Comparison of ENCODE assay signal across 8 mouse cellular contexts in genomic region chr15:62295233-62295927, GRCm38 (mm10).
A peak's percentile ranks its signal among the peaks of the same experiment; 100 is the strongest.
DNase-seq lines count a peak whose midpoint lies in the region; ATAC-seq and TF ChIP-seq lines count a peak whose summit lies in the region.

No protein-coding gene starts in this region.

- H3K4me2 ChIP-seq in midbrain, postnatal 0 days (ENCODE audit: low read depth, low read length, poor library complexity, severe bottlenecking): no peak overlapping the region
- H3K4me2 ChIP-seq in heart, postnatal 0 days (ENCODE audit: low read depth, low read length): peak overlapping the region; percentile 30

- no peaks in the 10 kb centered on the region for H3K36me3 ChIP-seq in midbrain, postnatal 0 days (ENCODE audit: insufficient read depth, low read length)
- H3K36me3 ChIP-seq in midbrain, embryonic 10.5 days: no peaks in the 10 kb centered on the region
- H3K36me3 ChIP-seq in embryonic facial prominence, embryonic 10.5 days (replicated peaks): no peaks in the 10 kb centered on the region
- H3K36me3 ChIP-seq in heart, postnatal 0 days (replicated peaks; ENCODE audit: control insufficient read depth, insufficient read depth, low read length): no peaks in the 10 kb centered on the region

- no peaks in the 10 kb centered on the region for H3K9me3 ChIP-seq in midbrain, postnatal 0 days (ENCODE audit: low read length)
- no peaks in the 10 kb centered on the region for H3K9me3 ChIP-seq in midbrain, embryonic 10.5 days (replicated peaks)
- no peaks in the 10 kb centered on the region for H3K9me3 ChIP-seq in embryonic facial prominence, embryonic 10.5 days
- no peaks in the 10 kb centered on the region for H3K9me3 ChIP-seq in heart, postnatal 0 days (replicated peaks; ENCODE audit: control insufficient read depth, low read length)

- TF ChIP-seq EP300 in heart, postnatal 0 days (IDR thresholded peaks at IDR 0.05; ENCODE audit: low read depth): peak; percentile 63

- H3K4me1 ChIP-seq in midbrain, postnatal 0 days (ENCODE audit: insufficient read depth, low read length): no peaks in the 10 kb centered on the region
- H3K4me1 ChIP-seq in midbrain, embryonic 10.5 days: peaks cover 12% of the 10 kb centered on the region
- peaks cover 9% of the 10 kb centered on the region for H3K4me1 ChIP-seq in embryonic facial prominence, embryonic 10.5 days
- peaks cover 13% of the 10 kb centered on the region for H3K4me1 ChIP-seq in heart, postnatal 0 days (ENCODE audit: control insufficient read depth, insufficient read depth)

- no peak overlapping the region for H3K27ac ChIP-seq in midbrain, postnatal 0 days (ENCODE audit: low read depth, low read length)
- H3K27ac ChIP-seq in midbrain, embryonic 10.5 days (replicated peaks): no peak overlapping the region
- no peak overlapping the region for H3K27ac ChIP-seq in embryonic facial prominence, embryonic 10.5 days (replicated peaks)
- H3K27ac ChIP-seq in heart, postnatal 0 days (ENCODE audit: low read depth): peak overlapping the region; percentile 87
- no peak overlapping the region for H3K27ac ChIP-seq in layer of hippocampus, adult 2 months

- no peak for ATAC-seq in midbrain, postnatal 0 days (ENCODE audit: low FRiP score)
- ATAC-seq in heart, postnatal 0 days (ENCODE audit: insufficient read depth, low read depth): peak; percentile 86

- 31% methylated on average over 8 of the region's 8 CpGs for WGBS in midbrain, postnatal 0 days
- WGBS in midbrain, embryonic 10.5 days: 34% methylated on average over 8 of the region's 8 CpGs
- WGBS in embryonic facial prominence, embryonic 10.5 days: 35% methylated on average over 8 of the region's 8 CpGs
- WGBS in heart, postnatal 0 days: 34% methylated on average over 8 of the region's 8 CpGs

- no peaks in the 10 kb centered on the region for H3K27me3 ChIP-seq in midbrain, postnatal 0 days (ENCODE audit: insufficient read depth, low read length)
- no peaks in the 10 kb centered on the region for H3K27me3 ChIP-seq in midbrain, embryonic 10.5 days (ENCODE audit: low read depth, poor library complexity, severe bottlenecking)
- H3K27me3 ChIP-seq in embryonic facial prominence, embryonic 10.5 days (replicated peaks; ENCODE audit: low read depth, poor library complexity, severe bottlenecking): no peaks in the 10 kb centered on the region
- H3K27me3 ChIP-seq in heart, postnatal 0 days (ENCODE audit: control insufficient read depth, insufficient read depth, low read length): no peaks in the 10 kb centered on the region

- H3K9ac ChIP-seq in midbrain, postnatal 0 days (replicated peaks; ENCODE audit: low read length, poor library complexity, severe bottlenecking): no peak overlapping the region
- H3K9ac ChIP-seq in heart, postnatal 0 days (replicated peaks; ENCODE audit: low read depth, low read length): peak overlapping the region; percentile 20; the same call in 1 of the 2 replicates

- DNase-seq in midbrain, postnatal 0 days (ENCODE audit: low spot score): peak; percentile 65
- no peak for DNase-seq in midbrain, embryonic 10.5 days (ENCODE audit: low spot score)
- DNase-seq in embryonic facial prominence, embryonic 10.5 days (ENCODE audit: low spot score): peak; percentile 11
- peak; percentile 82 for DNase-seq in heart, postnatal 0 days (ENCODE audit: low spot score)
- peak; percentile 21 to 31 for DNase-seq in layer of hippocampus, adult 2 months (ENCODE audit: low spot score in 2 of 2)
- peak; percentile 41 for DNase-seq in lung, postnatal 10 days
- DNase-seq in testis, postnatal 10 days (ENCODE audit: low spot score): peak; percentile 73
- DNase-seq in spleen, postnatal 36 days (ENCODE audit: low spot score in 2 of 2): no peak

- H3K4me3 ChIP-seq in midbrain, postnatal 0 days (ENCODE audit: low read depth, low read length): no peak overlapping the region
- H3K4me3 ChIP-seq in midbrain, embryonic 10.5 days: no peak overlapping the region
- H3K4me3 ChIP-seq in embryonic facial prominence, embryonic 10.5 days: no peak overlapping the region
- H3K4me3 ChIP-seq in heart, postnatal 0 days (ENCODE audit: low read depth, low read length): no peak overlapping the region
- no peak overlapping the region; the same call in 1 of the 2 replicates for H3K4me3 ChIP-seq in layer of hippocampus, adult 2 months

- TF ChIP-seq CTCF in midbrain, postnatal 0 days (IDR thresholded peaks at IDR 0.05): no peak
- no peak for TF ChIP-seq CTCF in heart, postnatal 0 days (IDR thresholded peaks at IDR 0.05; ENCODE audit: low read depth)
- TF ChIP-seq CTCF in layer of hippocampus, adult 2 months (conservative IDR thresholded peaks at IDR 0.05): no peak

Comparison
In these comparisons a context has a peak if more than half of its experiments do, and no peak if none do; other contexts are left out.
1. DNase-seq: peak in midbrain, postnatal 0 days (single experiment), embryonic facial prominence, embryonic 10.5 days (single experiment), heart, postnatal 0 days (single experiment), layer of hippocampus, adult 2 months (2 of 2), lung, postnatal 10 days (single experiment) and testis, postnatal 10 days (single experiment); none in midbrain, embryonic 10.5 days (single experiment) and spleen, postnatal 36 days (0 of 2).